Mouse (Mus musculus) liver, adult 2 months (tissue): ENCODE results near the gene Cfap97d1.
A peak's percentile ranks its signal among the peaks of the same experiment; 100 is the strongest.

Source experiments
- CTCF ChIP-seq: fragments of 200-500 bp; IDR thresholded peaks from 2 replicates; pipeline ENCODE4 v1.5.1; 2011; ENCODE audit warnings: low read depth, low read length, control low read depth
- POLR2A ChIP-seq: fragments of 200-500 bp; IDR thresholded peaks from 2 replicates; pipeline ENCODE4 v1.6.1; 2011; ENCODE audit warnings: low read length, control low read depth; ENCODE audit not compliant: insufficient read depth; ENCODE audit errors: extremely low read depth

DNA sequence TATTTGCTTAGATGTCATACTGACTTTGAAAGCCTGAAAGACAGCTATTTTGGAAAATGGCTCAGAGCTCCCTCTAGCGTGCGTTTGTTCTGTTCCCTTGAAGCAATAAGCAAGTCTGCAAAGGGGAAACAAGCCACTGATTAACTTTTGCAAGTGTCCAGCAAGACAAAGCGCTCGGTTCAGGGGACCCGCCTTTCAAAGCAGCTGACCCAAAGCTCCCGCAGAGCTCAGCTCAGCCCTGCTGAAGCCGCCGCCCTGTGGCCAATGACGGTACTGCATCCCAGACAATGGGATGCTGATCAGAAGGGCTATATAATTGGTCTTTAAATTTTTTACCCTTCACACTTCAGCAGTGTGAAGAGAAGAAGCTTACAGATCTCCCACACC lies 56.1 kb downstream of the Cfap97d1 start:
- TF ChIP-seq POLR2A (no peak), CTCF (peak; percentile 91)
